Mouse (Mus musculus) heart, embryonic 14.5 days (tissue): ENCODE data around the gene Vmn1r148. TPM values are rescaled to one million over a fixed set of nuclear protein-coding genes. Genes with fewer than 3 reads are reported as not detected.
"Not testable (repeated sequence)": the region's sequence is repeated elsewhere in the genome, so short reads cannot be mapped to it uniquely, and the experiment has no call there.

Source experiments
- ATAC-seq: fragments of 200-750 bp; cut with Nextera tagmentation; 2 replicates; pipeline ENCODE4 v1.8.0; 2017; ENCODE audit warnings: low read depth, moderate TSS enrichment; ENCODE audit not compliant: insufficient number of reproducible peaks, insufficient read depth, low FRiP score
- H3K27ac ChIP-seq, 2 experiments: fragments of 200-500 bp in 1 of 2; fragments of 300-500 bp in 1 of 2; sonication (generic) in 1 of 2; replicated peaks in 1 of 2; 2 replicates each; pipeline ENCODE4 v1.5.1; 2012 to 2014; ENCODE audit warnings: low read depth in 2 of 2, low read length in 2 of 2, control low read depth in 1 of 2, mild to moderate bottlenecking in 1 of 2, mixed read lengths in 1 of 2; ENCODE audit not compliant: control insufficient read depth in 1 of 2, insufficient read depth in 1 of 2
- H3K27me3 ChIP-seq: fragments of 300-500 bp; sonication (generic); 2 replicates; pipeline ENCODE4 v1.6.1; 2014; ENCODE audit warnings: mild to moderate bottlenecking, low read length, control low read depth; ENCODE audit not compliant: control insufficient read depth, insufficient read depth
- H3K36me3 ChIP-seq: fragments of 300-500 bp; sonication (generic); 2 replicates; pipeline ENCODE4 v1.6.1; 2014; ENCODE audit warnings: mild to moderate bottlenecking, control low read depth, low read length, mixed read lengths; ENCODE audit not compliant: control insufficient read depth, insufficient read depth
- H3K4me1 ChIP-seq, 2 experiments: fragments of 200-500 bp in 1 of 2; fragments of 300-500 bp in 1 of 2; sonication (generic) in 1 of 2; 2 replicates each; pipeline ENCODE4 v1.6.1; 2012 to 2014; ENCODE audit warnings: low read length in 2 of 2, control low read depth in 1 of 2, mixed read lengths in 1 of 2; ENCODE audit not compliant: control insufficient read depth in 2 of 2, insufficient read depth in 2 of 2
- H3K4me2 ChIP-seq: fragments of 300-500 bp; sonication (generic); 2 replicates; pipeline ENCODE4 v1.6.1; 2014; ENCODE audit warnings: mild to moderate bottlenecking, low read length
- H3K4me3 ChIP-seq, 2 experiments: fragments of 200-500 bp in 1 of 2; fragments of 300-500 bp in 1 of 2; sonication (generic) in 1 of 2; 2 replicates each; pipeline ENCODE4 v1.5.1; 2012 to 2014; ENCODE audit warnings: low read length in 2 of 2, mild to moderate bottlenecking in 2 of 2, control low read depth in 1 of 2, low read depth in 1 of 2, moderate library complexity in 1 of 2; ENCODE audit not compliant: control insufficient read depth in 1 of 2, insufficient read depth in 1 of 2
- H3K9ac ChIP-seq: fragments of 300-500 bp; sonication (generic); 2 replicates; pipeline ENCODE4 v1.6.1; 2014; ENCODE audit warnings: mild to moderate bottlenecking, low read length
- H3K9me3 ChIP-seq: fragments of 300-500 bp; sonication (generic); 2 replicates; pipeline ENCODE4 v1.6.1; 2016; ENCODE audit warnings: low read length, control low read depth; ENCODE audit not compliant: control insufficient read depth
- WGBS: fragments of 180-500 bp; shearing (Covaris S2); extraction: QIAGEN DNeasy Blood & Tissue Kit; methylation state at CpG from one replicate; pipeline ENCODE4 v1.1.7; 2014; 5-methylcytosine and 5-hydroxymethylcytosine counted together
- polyA plus RNA-seq: library from polyadenylated mRNA; unstranded; fragments of >200 nt; fragmentation: Nextera tagmentation; extraction: Ambion mirVana; gene quantifications from 2 replicates; pipeline ENCODE4 v1.2.1, GENCODE M21; 2014

The Vmn1r148 gene
- polyA plus RNA-seq: not detected in 2 replicates

GRCm38 (mm10) chr7:22413283-22413682, at the start of gene Vmn1r148:
Vmn1r148 (plus strand) TSS chr7:22413583.
- H3K27me3 ChIP-seq, H3K9ac ChIP-seq, ATAC-seq, H3K36me3 ChIP-seq, H3K4me2 ChIP-seq, H3K27ac ChIP-seq, H3K4me3 ChIP-seq, H3K9me3 ChIP-seq, H3K4me1 ChIP-seq: not testable (repeated sequence)
- WGBS: no CpG with 5 or more reads among the region's 3 CpGs

DNA sequence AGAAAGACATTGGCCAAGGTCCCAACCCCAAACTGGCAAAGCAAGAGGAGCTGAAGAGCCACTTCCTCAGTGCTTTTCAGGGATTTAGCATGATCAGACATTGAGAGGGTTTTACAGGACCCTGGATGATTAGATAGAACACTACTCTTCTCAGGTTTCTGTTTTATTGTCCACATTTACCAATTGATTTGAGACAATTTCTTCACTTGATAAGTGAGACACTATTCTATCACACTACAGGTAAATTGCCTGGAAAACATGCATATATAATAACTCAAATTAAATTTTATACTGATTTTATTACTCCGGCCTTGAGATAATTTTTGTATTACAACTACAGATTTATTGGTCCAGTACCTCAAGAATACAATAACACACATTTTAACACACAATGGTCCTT, 42.4 kb upstream of the Vmn1r148 start, which contains the start of gene Gm8660:
Gene Gm8660, minus strand, starts transcription at position 101 of the 400 bp plus-strand sequence.
- H3K9ac ChIP-seq, H3K4me2 ChIP-seq, H3K4me1 ChIP-seq, H3K27ac ChIP-seq, ATAC-seq, H3K27me3 ChIP-seq, H3K36me3 ChIP-seq, H3K9me3 ChIP-seq, H3K4me3 ChIP-seq: not testable (repeated sequence)
- WGBS: no CpG with 5 or more reads among the region's 1 CpGs

GRCm38 (mm10) chr7:22438129-22438528, 24.7 kb downstream of the Vmn1r148 start, which contains the start of gene Vmn1r149:
Vmn1r149 (minus strand) TSS chr7:22438229.
- H3K4me3 ChIP-seq, H3K9me3 ChIP-seq, H3K4me1 ChIP-seq, H3K27ac ChIP-seq, H3K9ac ChIP-seq, H3K27me3 ChIP-seq, ATAC-seq, H3K36me3 ChIP-seq, H3K4me2 ChIP-seq: not testable (repeated sequence)
- WGBS: no CpG with 5 or more reads among the region's 2 CpGs

DNA sequence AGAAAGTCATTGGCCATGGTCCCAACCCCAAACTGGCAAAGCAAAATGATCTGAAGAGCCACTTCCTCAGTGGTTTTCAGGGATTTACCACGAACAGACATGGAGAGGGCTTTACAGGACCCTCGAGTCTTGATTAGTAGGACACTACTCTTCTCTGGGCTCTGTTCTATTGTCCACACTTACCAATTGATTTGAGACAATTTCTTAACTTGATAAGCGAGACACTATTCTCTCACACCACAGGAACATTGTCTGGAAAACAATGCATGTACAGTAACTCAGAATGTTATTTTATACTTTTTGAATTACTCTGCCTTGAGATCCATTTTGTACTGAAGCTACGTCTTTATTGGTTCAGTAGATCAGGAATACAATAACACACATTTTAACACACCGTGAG, 50.6 kb downstream of the Vmn1r148 start, which contains the start of gene Gm10665:
Gene Gm10665, minus strand, starts transcription at position 101 of the 400 bp plus-strand sequence.
- no CpG with 5 or more reads among the region's 5 CpGs for WGBS
- H3K4me1 ChIP-seq, H3K4me3 ChIP-seq, H3K4me2 ChIP-seq, H3K27ac ChIP-seq, H3K27me3 ChIP-seq, H3K9ac ChIP-seq, H3K9me3 ChIP-seq, H3K36me3 ChIP-seq, ATAC-seq: not testable (repeated sequence)

Other genes with a start within 250 kb of the Vmn1r148 start
- not detected in 2 replicates for gene Vmn1r142, start 249.5 kb upstream of the Vmn1r148 start, polyA plus RNA-seq
- gene Vmn1r143, start 224.2 kb upstream of the Vmn1r148 start, polyA plus RNA-seq: not detected in 2 replicates
- not detected in 2 replicates for gene Gm8653, start 212.3 kb upstream of the Vmn1r148 start, polyA plus RNA-seq
- gene Gm8453, start 184.1 kb upstream of the Vmn1r148 start, polyA plus RNA-seq: not detected in 2 replicates
- gene Gm4187, start 83.9 kb upstream of the Vmn1r148 start, polyA plus RNA-seq: not detected in 2 replicates
- gene Gm8660, start 42.5 kb upstream of the Vmn1r148 start, polyA plus RNA-seq: not detected in 2 replicates
- not detected in 2 replicates for gene Vmn1r149, start 24.6 kb downstream of the Vmn1r148 start, polyA plus RNA-seq
- not detected in 2 replicates for gene Gm10665, start 50.5 kb downstream of the Vmn1r148 start, polyA plus RNA-seq
- not detected in 2 replicates for gene Vmn1r151, start 86.1 kb downstream of the Vmn1r148 start, polyA plus RNA-seq
- gene Vmn1r152, start 109.4 kb downstream of the Vmn1r148 start, polyA plus RNA-seq: not detected in 2 replicates
- gene Gm8677, start 121.3 kb downstream of the Vmn1r148 start, polyA plus RNA-seq: not detected in 2 replicates
- not detected in 2 replicates for gene Gm4201, start 151.8 kb downstream of the Vmn1r148 start, polyA plus RNA-seq
- gene Gm4565, start 174.5 kb downstream of the Vmn1r148 start, polyA plus RNA-seq: not detected in 2 replicates
- gene Vmn1r155, start 244.4 kb downstream of the Vmn1r148 start, polyA plus RNA-seq: not detected in 2 replicates